Mouse (Mus musculus) embryo, embryonic 11 days (tissue): ENCODE data around the gene Nkap.
"Not testable (repeated sequence)": the region's sequence is repeated elsewhere in the genome, so short reads cannot be mapped to it uniquely, and the experiment has no call there.

Experiments
- DNase-seq: peaks from one replicate; pipeline ENCODE4 v3.0.0-alpha.2; 2015

Gene Nkap

DNA sequence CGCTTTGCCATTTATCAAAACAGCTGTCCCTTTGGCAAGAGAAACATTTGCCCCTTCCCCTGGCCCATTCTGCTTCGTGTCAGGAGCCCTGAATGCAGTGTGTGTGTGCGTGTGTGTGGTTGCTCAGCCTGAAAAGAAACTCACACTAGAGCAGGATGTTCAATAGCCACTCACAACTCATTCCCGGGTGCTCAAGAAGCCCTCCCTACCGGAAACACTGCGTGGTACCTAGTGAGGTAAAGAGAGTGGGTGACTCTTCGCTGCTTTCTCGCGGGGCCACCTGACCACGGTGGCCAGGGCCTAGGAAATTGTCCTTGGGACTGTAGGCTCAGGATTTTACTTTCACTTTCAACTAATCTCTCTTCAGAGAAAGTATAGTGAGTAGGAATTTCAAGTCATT, 34.6 kb downstream of the Nkap start:
- DNase-seq = no peak

DNA sequence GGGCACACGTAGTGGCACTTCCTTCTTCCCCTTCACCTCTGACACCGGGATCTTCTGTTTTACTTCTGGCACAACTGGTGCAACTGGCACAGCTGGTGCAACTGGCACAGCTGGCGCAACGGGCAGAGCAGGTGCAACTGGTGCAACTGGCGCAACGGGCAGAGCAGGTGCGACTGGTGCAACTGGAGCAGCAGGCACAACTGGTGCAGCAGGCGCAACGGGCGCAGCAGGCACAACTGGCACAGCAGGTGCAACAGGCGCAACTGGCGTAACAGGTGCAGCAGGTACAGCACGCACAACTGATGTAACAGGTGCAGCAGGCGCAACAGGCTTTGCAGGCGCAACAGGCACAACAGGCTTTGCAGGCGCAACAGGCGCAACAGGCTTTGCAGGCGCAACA, 36.5 kb downstream of the Nkap start:
- DNase-seq = no peak

DNA sequence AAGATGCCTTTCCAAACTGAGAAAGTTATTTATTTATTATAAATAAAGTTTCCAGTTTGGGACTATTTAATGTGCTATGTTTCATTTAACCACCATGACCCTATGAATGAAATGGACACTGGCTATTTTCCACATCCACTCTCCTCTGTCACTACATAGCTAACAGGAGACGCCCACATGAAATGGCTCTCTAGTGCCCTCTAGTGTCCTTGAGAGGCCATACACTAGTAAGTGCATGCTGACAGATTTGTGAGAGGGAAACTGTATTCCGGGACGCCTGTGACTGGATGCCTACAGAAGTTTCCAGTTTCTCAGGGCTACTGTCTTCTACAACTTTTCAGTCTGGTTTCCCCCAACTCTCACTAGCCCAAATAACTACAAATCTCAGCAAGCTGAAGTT, 40.5 kb downstream of the Nkap start:
- peak; percentile 58 for DNase-seq

DNA sequence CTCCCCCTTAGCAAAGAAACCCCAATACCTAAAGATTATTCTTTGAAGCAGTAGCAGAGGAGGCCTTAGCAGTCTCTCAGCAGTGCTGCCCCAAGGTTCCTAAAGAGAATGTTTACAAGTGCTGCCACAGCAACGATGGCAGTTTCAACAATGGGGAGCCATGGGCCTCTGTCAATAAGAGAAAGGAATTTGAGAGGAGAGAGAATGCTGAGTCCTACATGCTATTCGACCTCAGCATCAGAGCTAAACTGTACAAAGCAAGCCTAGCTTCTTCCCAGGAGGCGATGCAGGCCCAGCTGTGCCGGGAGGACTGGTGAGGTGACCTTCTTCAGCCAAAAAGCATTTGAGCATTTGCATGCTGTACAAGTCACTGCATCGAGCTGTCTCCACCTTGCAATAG, 42.1 kb downstream of the Nkap start, which contains the start of gene Akap14:
Akap14 (minus strand) TSS at position 101 of the 400 bp plus-strand sequence.
- DNase-seq = no peak

DNA sequence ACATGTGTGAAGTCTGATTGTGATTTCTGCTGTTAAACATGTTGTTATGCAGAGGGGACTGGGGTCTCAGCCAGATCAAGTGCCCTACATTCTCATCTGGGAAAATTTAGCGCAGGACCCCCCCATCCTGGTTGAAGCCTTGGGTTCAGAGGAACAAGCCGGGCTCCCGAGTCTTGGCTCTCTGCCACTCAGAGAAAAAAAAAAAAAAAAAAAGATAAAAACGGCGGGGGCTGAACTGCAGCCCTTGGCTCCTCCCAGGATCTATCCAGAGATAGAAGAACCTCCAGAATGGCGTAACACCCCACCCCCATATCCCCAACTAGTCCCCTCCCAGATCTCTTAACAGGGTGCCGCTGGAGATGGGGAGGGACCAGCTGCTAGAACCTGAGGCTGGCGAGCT, 57.8 kb downstream of the Nkap start:
- not testable (repeated sequence) for DNase-seq

DNA sequence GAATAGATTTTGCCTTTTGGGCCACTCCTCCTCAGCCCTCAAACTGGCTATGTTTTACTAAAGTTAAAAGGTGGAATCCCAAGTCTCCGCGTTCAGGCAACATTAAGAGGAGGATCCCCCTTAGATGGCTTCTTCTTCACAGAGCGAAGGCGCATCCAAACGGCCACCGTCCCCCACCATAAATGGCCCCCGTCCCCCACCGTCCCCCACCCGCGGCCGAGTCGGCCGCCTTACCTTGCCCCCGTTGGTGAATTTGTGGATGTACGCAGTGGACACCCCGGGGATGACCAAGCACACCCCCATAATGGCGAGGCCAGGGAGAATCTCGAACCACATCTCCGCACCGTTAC, 64.1 kb downstream of the Nkap start:
- no peak for DNase-seq

DNA sequence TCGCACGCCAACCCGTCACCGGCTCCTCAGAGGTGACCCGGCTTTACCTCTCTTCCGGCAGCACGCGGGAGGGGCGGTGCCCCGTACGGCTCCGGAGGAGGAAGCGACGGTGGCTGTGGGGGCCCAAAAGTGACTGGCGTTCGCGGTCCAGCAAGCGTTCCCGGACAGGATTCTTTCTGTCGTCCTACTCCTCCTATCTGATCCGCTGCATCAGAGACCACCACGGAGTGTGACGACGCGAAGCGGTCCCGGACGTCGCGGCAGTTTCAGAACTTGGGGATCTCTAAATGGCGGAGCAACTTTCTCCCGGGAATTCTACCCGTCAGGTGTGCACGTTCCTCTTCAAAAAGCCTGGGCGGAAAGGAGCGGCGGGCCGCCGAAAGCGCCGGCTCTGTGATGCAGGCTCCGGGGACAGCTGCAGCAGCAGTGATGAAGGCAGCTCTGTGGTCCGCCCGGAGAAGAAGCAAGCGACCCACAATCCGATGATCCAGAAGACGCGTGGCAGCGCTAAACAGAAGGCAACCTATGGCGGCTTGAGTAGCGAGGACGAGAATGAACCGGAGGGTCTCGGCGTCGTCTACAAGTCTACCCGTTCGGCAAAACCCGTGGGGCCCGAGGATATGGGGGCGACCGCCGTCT, 64.6 kb downstream of the Nkap start, which contains the start of the genes Ndufa1 and Rnf113a1:
Ndufa1 (minus strand) TSS at position 59 of the 639 bp plus-strand sequence.
Rnf113a1 (plus strand) TSS at position 141 of the 639 bp plus-strand sequence.
- peak; percentile 86 for DNase-seq

DNA sequence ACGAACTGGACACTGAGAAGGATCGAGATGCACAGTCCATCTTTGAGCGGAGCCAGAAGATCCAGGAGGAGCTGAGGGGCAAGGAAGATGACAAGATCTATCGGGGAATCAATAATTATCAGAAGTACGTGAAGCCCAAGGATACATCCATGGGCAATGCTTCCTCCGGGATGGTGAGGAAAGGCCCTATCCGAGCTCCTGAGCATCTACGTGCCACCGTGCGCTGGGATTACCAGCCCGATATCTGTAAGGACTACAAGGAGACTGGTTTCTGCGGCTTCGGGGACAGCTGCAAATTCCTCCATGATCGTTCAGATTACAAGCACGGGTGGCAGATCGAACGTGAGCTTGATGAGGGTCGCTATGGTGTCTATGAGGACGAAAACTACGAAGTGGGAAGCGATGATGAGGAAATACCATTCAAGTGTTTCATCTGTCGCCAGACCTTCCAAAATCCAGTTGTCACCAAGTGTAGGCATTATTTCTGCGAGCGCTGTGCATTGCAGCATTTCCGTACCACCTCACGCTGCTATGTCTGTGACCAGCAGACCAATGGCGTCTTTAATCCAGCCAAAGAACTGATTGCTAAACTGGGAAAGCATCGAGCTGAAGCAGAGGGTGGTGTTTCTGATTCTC, 65.3 kb downstream of the Nkap start:
- DNase-seq = peak; percentile 19

DNA sequence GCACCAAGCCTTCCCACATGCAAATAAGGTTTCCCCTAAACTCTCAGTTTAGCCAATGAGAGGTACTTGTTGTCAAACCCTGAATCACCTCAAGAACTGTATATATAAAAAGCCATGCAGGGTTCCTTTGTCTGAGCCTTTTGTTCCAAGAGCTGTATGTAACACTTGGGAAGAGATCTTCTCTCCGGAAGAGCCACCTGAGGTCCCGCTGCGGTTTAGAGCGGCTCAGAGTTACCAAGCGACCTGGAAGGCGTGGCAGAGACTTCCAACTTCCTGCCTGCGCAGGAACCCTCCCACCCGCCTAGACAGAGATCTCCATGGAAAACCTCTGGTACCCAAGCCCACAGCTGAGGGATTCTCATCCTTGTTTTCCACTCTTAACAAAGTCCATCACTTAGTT, 72.1 kb downstream of the Nkap start:
- no peak for DNase-seq
